ENCODE assay signal across 1 mouse cellular context in genomic region chr7:103812174-103812573, GRCm38 (mm10).
TF ChIP-seq lines count a peak whose summit lies in the region.

No protein-coding gene starts in this region.

TF ChIP-seq in MEL, 35 proteins besides CTCF, POLR2A, EP300 and RAD21 (continued from another document):
- no peak for TF ChIP-seq USF2 (IDR thresholded peaks at IDR 0.05; ENCODE audit: borderline replicate concordance in 1 of 2, insufficient read depth in 1 of 2, low read depth in 1 of 2, low read length in 2 of 2)
- TF ChIP-seq MXI1 (IDR thresholded peaks at IDR 0.05; ENCODE audit: low read depth, low read length): no peak
- TF ChIP-seq MAZ (IDR thresholded peaks at IDR 0.05; ENCODE audit: low read depth, low read length): no peak
- no peak for TF ChIP-seq UBTF (IDR thresholded peaks at IDR 0.05; ENCODE audit: borderline replicate concordance, insufficient read depth, low read depth, low read length)
- peak; percentile 86 for TF ChIP-seq TAL1 (IDR thresholded peaks at IDR 0.05; ENCODE audit: low read length)
- peak; percentile 70 for TF ChIP-seq RCOR1 (IDR thresholded peaks at IDR 0.05; ENCODE audit: low read depth, low read length)
- TF ChIP-seq MYB (IDR thresholded peaks at IDR 0.05; ENCODE audit: low read depth, low read length): peak; percentile 48; the same call in 1 of the 2 replicates
- TF ChIP-seq GABPA (IDR thresholded peaks at IDR 0.05; ENCODE audit: low read depth, low read length): no peak
- TF ChIP-seq CHD1 (IDR thresholded peaks at IDR 0.05; ENCODE audit: low read depth, low read length): no peak
- peak; percentile 91 for TF ChIP-seq TCF12 (IDR thresholded peaks at IDR 0.05; ENCODE audit: low read depth, low read length)
- no peak for TF ChIP-seq TBP (IDR thresholded peaks at IDR 0.05; ENCODE audit: low read depth, low read length)
- TF ChIP-seq ZC3H11A (IDR thresholded peaks at IDR 0.05; ENCODE audit: low read depth, low read length): no peak
- peak; percentile 54; the same call in 1 of the 2 replicates for TF ChIP-seq JUND (IDR thresholded peaks at IDR 0.05; ENCODE audit: low read depth, low read length)
- no peak for TF ChIP-seq NELFE (IDR thresholded peaks at IDR 0.05; ENCODE audit: low read depth, low read length)
- TF ChIP-seq MEF2A (IDR thresholded peaks at IDR 0.05; ENCODE audit: extremely low read depth, insufficient replicate concordance, low read depth, low read length, poor library complexity, severe bottlenecking): no peak
- TF ChIP-seq GATA1 (IDR thresholded peaks at IDR 0.05; ENCODE audit: low read depth, low read length): peak; percentile 93
- no peak for TF ChIP-seq HCFC1 (IDR thresholded peaks at IDR 0.05; ENCODE audit: low read depth, low read length)
- peak; percentile 45; the same call in 1 of the 2 replicates for TF ChIP-seq ELF1 (IDR thresholded peaks at IDR 0.05; ENCODE audit: low read depth, low read length)
TF ChIP-seq in MEL: peak in this region for 10.
